Mouse (Mus musculus) intestine, postnatal 0 days (tissue): ENCODE measurements around the gene Schip1. TPM values are rescaled to one million over a fixed set of nuclear protein-coding genes. Genes with fewer than 3 reads are reported as not detected.

Experiments used
- ATAC-seq: fragments of 200-750 bp; cut with Nextera tagmentation; 2 replicates; pipeline ENCODE4 v1.8.0; 2017; ENCODE audit warnings: mild to moderate bottlenecking, moderate TSS enrichment, moderate library complexity
- H3K27ac ChIP-seq: fragments of 300-500 bp; sonication (generic); 2 replicates; pipeline ENCODE4 v1.5.1; 2014; ENCODE audit warnings: mild to moderate bottlenecking, low read depth, low read length, moderate library complexity
- H3K27me3 ChIP-seq: fragments of 300-500 bp; sonication (generic); replicated peaks from 2 replicates; pipeline ENCODE4 v1.6.1; 2014; ENCODE audit warnings: low read length, mixed read lengths; ENCODE audit not compliant: control insufficient read depth, insufficient read depth
- H3K36me3 ChIP-seq: fragments of 300-500 bp; sonication (generic); 2 replicates; pipeline ENCODE4 v1.6.1; 2014; ENCODE audit warnings: mild to moderate bottlenecking, moderate library complexity; ENCODE audit not compliant: control insufficient read depth, insufficient read depth
- H3K4me1 ChIP-seq: fragments of 300-500 bp; sonication (generic); replicated peaks from 2 replicates; pipeline ENCODE4 v1.6.1; 2014; ENCODE audit warnings: antibody characterized with exemption, low read length, mixed read lengths; ENCODE audit not compliant: control insufficient read depth, insufficient read depth
- H3K4me2 ChIP-seq: fragments of 300-500 bp; sonication (generic); replicated peaks from 2 replicates; pipeline ENCODE4 v1.6.1; 2014; ENCODE audit warnings: low read depth, mild to moderate bottlenecking, moderate library complexity
- H3K4me3 ChIP-seq: fragments of 300-500 bp; sonication (generic); 2 replicates; pipeline ENCODE4 v1.5.1; 2014; ENCODE audit warnings: low read depth, low read length
- H3K9ac ChIP-seq: fragments of 300-500 bp; sonication (generic); 2 replicates; pipeline ENCODE4 v1.6.1; 2014; ENCODE audit warnings: mild to moderate bottlenecking, low read depth, low read length
- H3K9me3 ChIP-seq: fragments of 300-500 bp; sonication (generic); 2 replicates; pipeline ENCODE4 v1.6.1; 2016; ENCODE audit warnings: mixed run types; ENCODE audit not compliant: control insufficient read depth
- CTCF ChIP-seq: sonication (generic); IDR thresholded peaks from 2 replicates; pipeline ENCODE4 v1.5.1; 2016; ENCODE audit warnings: low read depth, mild to moderate bottlenecking, control low read depth, antibody characterized with exemption, moderate library complexity
- WGBS: fragments of 180-500 bp; shearing (Covaris S2); extraction: QIAGEN DNeasy Blood & Tissue Kit; methylation state at CpG from one replicate; pipeline ENCODE4 v1.1.7; 2014; 5-methylcytosine and 5-hydroxymethylcytosine counted together
- polyA plus RNA-seq: library from polyadenylated mRNA; unstranded; fragments of >200 nt; fragmentation: Nextera tagmentation; extraction: Ambion mirVana; gene quantifications from 2 replicates; pipeline ENCODE4 v1.2.1, GENCODE M21; 2015

Gene Schip1
- polyA plus RNA-seq, 1 experiment from 2014 or later, result 24.2 TPM

DNA sequence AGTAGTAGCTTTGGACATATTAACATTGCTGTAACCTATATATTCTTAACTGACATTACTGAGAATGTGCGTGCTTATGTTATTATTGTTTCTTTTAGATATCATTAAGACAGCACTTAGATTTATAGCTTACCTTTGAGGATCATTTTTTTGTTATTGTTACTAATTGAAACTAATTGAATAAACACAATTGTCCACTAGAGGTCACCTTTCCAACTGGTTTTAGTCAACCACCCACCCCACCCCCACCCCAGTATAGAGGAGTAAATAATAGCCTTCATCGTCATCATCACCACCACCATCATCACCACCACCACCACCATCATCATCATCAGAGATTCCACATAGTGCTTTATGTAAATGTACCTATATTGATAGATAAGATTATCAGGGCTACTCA lies 498.2 kb downstream of the Schip1 start:
- Histone ChIP-seq H3K9me3 (no peaks in the 10 kb centered on the region), H3K27me3 (no peaks in the 10 kb centered on the region), H3K4me1 (no peaks in the 10 kb centered on the region), H3K4me2 (no peak overlapping the region), H3K36me3 (no peaks in the 10 kb centered on the region), H3K4me3 (no peak overlapping the region), H3K27ac (no peak overlapping the region), H3K9ac (no peak overlapping the region)
- peak; percentile 42 for TF ChIP-seq CTCF
- WGBS, result 71% methylated on average over 2 of the region's 2 CpGs
- no peak for ATAC-seq

DNA sequence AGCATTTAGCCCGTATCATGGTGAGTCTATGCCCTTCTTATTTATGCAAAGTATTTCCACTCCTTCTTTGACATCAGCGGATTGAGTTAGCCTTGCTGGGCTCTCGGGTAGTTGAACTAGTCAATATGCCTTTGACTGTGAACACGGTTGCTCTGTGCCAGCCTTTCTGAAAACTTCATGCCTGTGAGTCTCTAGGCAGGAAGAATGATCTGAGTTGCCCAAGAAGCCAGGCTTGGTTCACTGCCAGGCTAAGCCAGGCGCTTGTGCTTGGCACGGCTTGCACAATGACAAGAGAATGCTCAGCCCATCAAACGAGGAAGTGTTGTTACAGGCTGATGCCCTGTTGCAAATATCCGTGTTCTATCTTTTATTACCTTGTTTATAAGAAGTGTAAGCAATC lies 499.3 kb downstream of the Schip1 start:
- H3K4me2 ChIP-seq, result no peak overlapping the region
- WGBS, result 66% methylated on average over 8 of the region's 8 CpGs
- H3K4me1 ChIP-seq, result no peaks in the 10 kb centered on the region
- H3K9me3 ChIP-seq, result no peaks in the 10 kb centered on the region
- no peak for TF ChIP-seq CTCF
- H3K9ac ChIP-seq, result no peak overlapping the region
- no peaks in the 10 kb centered on the region for H3K36me3 ChIP-seq
- H3K4me3 ChIP-seq, result no peak overlapping the region
- ATAC-seq, result no peak
- H3K27ac ChIP-seq, result no peak overlapping the region
- H3K27me3 ChIP-seq, result no peaks in the 10 kb centered on the region

DNA sequence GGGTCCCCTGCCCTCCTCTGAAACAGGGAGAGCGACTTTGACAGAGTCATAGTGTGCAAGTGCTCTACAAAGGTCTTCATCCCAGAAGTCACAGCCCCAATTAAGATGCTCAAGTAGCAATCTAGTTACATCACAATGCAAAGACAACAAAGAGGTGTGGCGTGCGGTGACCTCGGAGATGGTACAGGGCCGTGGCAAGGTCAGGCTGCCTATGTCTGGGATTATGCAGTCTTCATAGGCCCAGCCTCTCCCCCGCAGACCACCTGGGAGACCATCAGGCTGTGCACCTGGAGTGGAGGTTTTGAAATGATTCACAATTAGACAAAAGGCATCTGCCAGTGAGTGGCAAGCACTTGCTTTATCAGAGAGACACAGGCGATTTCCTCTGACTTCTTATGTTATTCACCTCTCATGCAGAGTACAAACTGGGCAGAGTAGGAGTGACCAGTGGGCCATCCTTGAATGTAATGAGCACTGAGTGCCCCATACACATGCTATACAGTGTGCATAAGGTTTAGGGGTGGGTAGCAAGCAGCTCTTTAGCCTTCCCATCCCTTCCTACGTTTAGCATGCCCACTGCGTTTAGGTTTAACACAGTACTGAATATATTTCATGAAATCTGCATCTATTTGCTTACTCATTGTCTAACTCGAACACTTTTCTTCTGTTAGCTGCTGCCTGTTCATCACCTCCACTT lies 500.5 kb downstream of the Schip1 start:
- WGBS, result 82% methylated on average over 10 of the region's 10 CpGs
- H3K36me3 ChIP-seq, result no peaks in the 10 kb centered on the region
- no peak overlapping the region for H3K4me3 ChIP-seq
- H3K4me1 ChIP-seq, result no peaks in the 10 kb centered on the region
- H3K27ac ChIP-seq, result no peak overlapping the region
- TF ChIP-seq CTCF, result no peak
- H3K27me3 ChIP-seq, result no peaks in the 10 kb centered on the region
- H3K9ac ChIP-seq, result no peak overlapping the region
- no peak overlapping the region for H3K4me2 ChIP-seq
- H3K9me3 ChIP-seq, result no peaks in the 10 kb centered on the region
- no peak for ATAC-seq

DNA sequence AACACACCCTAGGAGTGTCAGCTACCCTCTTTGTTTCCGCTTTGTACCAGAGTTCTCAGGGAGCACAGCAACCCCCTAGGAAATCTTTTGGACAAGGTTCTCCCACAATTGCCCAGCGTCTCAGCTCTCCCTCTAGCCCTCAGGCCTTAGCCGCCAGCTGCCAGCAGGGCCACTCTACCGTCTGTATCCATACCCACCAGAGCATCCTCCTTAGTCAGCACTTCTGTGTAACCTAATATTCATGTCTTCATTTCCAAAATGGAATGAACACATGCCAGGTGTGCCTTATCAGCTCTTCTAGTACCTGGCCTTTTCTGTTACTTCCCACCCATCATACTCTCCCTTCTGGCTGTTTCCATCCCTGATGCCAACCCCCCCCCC lies 501.1 kb downstream of the Schip1 start:
- H3K4me3 ChIP-seq, result no peak overlapping the region
- TF ChIP-seq CTCF, result no peak
- 81% methylated on average over 4 of the region's 4 CpGs for WGBS
- H3K4me2 ChIP-seq, result no peak overlapping the region
- no peaks in the 10 kb centered on the region for H3K4me1 ChIP-seq
- no peak for ATAC-seq
- H3K36me3 ChIP-seq, result no peaks in the 10 kb centered on the region
- H3K9ac ChIP-seq, result no peak overlapping the region
- no peaks in the 10 kb centered on the region for H3K27me3 ChIP-seq
- no peak overlapping the region for H3K27ac ChIP-seq
- no peaks in the 10 kb centered on the region for H3K9me3 ChIP-seq

DNA sequence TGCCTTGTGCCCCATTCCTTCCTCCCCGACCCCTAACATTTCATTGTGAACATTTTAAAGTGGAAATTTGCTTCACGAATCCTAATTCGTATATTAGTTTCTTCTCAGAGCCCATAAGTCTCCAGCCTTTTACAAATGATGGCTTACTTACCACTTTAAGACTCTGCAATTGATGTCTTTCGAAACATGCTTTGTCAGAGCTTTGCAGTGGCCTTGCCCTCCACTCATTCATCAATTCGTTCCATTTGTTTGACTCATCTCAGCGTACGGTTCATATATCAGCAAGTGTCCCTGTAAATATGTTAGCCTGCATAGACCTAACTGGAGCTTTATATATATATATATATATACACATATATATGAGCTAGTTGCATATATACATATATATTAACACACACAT lies 503.0 kb downstream of the Schip1 start:
- WGBS, result 77% methylated on average over 7 of the region's 7 CpGs

DNA sequence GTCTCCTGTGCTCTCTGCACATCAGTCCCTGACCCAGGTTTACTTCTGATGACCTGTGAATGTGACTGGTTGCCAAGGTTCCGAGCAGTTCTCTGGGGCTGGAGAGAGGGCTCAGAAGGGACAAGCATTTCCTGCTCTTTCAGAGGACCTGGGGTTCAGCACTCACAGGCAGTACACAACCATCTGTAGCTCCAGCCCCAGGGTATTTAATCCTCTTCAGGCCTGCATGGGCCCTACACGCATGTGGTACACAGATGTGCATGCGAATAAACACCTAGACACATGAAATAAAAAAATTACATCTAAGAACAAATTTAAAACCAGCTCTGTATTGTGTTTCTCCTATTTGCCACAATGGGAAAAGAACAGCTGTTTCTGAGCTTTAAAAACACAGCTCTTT lies 503.5 kb downstream of the Schip1 start:
- 74% methylated on average over 3 of the region's 3 CpGs for WGBS
- Histone ChIP-seq H3K27me3 (no peaks in the 10 kb centered on the region), H3K36me3 (no peaks in the 10 kb centered on the region), H3K4me2 (no peak overlapping the region), H3K9ac (no peak overlapping the region), H3K27ac (no peak overlapping the region), H3K4me3 (no peak overlapping the region), H3K4me1 (no peaks in the 10 kb centered on the region), H3K9me3 (no peaks in the 10 kb centered on the region)
- ATAC-seq, result no peak
- TF ChIP-seq CTCF, result no peak

More for the DNA sequence above, 503.0 kb downstream of the Schip1 start:
- H3K36me3 ChIP-seq, result no peaks in the 10 kb centered on the region
- H3K9ac ChIP-seq, result no peak overlapping the region
- no peak overlapping the region for H3K27ac ChIP-seq
- H3K4me2 ChIP-seq, result no peak overlapping the region
- no peak overlapping the region for H3K4me3 ChIP-seq
- ATAC-seq, result no peak
- no peaks in the 10 kb centered on the region for H3K27me3 ChIP-seq
- no peaks in the 10 kb centered on the region for H3K4me1 ChIP-seq
- no peak for TF ChIP-seq CTCF
- H3K9me3 ChIP-seq, result no peaks in the 10 kb centered on the region

DNA sequence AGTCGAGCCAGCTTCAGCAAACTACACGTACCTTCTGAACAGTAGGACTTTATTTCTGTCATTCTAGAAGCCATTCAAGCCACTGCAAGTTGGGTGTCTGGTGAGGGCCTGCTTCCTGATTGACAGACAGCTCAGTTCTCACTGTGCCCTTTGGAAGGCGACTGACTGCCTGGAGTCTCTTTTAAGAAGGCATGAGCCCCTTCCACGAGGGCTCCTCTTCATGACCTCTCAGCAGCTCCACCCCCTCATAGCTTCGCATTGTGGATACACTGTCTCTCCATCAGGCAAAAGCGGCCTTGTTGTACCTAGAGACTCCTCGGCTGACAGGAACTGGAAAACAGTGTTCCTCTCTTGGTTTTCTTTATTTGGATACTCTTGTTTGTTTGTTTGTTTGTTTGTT lies 504.1 kb downstream of the Schip1 start:
- no peaks in the 10 kb centered on the region for H3K27me3 ChIP-seq
- no peak overlapping the region for H3K27ac ChIP-seq
- H3K4me2 ChIP-seq, result no peak overlapping the region
- no peaks in the 10 kb centered on the region for H3K36me3 ChIP-seq
- no peaks in the 10 kb centered on the region for H3K4me1 ChIP-seq
- no peak for ATAC-seq
- no peak for TF ChIP-seq CTCF
- no peak overlapping the region for H3K4me3 ChIP-seq
- no peaks in the 10 kb centered on the region for H3K9me3 ChIP-seq
- WGBS, result 74% methylated on average over 7 of the region's 7 CpGs
- no peak overlapping the region for H3K9ac ChIP-seq
